Mouse (Mus musculus): ENCODE data around the gene Fgfr4.

Gene Fgfr4

DNA sequence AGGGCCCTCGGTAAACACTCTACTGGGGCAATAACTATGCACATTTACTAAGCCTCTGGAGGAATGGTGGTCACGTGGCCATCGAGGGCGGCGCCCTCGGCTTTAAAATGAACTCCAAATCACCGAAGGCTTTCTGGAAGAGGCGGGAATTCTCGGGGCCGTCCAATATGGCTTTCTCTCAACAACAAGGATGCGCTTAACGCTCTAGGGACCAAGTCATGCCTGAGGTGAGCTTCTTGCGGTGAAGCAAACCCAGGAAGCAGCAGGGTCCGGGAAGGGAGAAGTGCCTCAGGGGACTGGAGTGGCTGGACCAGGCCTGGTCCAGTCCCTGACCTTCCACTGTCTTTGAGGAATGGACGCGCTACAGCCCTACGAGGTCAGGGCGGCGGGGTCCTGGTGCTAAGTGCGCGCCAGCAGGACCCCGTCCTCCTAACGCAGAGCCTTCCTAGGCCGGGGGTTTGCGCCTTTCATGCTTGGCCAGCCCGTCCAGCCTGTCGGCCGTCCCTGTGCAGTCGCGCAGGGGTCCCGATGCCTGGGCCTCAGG is 57.3 kb downstream of the Fgfr4 start, which contains the start of gene Nsd1:
Gene Nsd1 (plus strand): TSS at position 134 of the 544 bp plus-strand sequence.
- DNase-seq (ENCODE audit: extremely low read depth, insufficient read length, low spot score): no peak

DNA sequence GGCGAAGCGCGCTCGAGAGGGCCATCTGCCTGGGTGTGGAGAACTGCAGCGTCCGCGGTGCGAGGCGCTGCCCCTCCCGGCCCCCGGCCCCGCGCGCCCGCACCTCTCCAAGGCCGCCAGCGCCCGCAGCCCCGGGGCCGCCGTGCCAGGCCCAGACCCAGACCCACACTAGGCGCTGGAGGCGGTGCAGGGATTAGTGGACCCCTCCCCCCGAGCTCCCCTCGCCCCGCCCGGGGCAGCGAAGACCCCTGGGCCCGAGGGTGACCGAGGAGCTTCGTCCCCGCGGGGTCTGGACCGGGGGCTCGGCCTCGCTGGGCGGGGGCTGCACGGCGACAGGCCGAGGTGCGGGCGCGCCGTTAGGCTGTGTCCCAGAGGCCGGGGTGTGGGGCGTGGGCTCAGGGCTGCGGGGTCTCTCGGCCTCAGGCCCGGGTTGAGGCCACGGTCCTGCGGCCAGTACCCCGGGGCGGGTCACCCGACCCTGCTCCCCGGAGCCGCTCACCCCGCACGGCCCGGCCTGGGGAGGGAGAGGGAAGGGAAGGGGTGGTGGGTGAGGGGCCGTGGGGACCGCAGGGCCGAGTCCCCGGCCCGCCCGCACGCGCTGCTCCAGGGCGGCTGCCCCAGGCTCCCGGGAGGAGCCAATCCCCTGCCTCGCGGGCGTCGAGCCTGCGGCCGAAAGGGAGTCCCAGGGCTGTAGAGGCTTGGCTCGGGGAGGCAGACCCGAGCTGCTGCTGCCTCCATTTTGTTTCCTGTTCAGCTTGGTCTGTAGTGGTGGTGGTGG is 57.9 kb downstream of the Fgfr4 start:
- DNase-seq (ENCODE audit: extremely low read depth, insufficient read length, low spot score): no peak

DNA sequence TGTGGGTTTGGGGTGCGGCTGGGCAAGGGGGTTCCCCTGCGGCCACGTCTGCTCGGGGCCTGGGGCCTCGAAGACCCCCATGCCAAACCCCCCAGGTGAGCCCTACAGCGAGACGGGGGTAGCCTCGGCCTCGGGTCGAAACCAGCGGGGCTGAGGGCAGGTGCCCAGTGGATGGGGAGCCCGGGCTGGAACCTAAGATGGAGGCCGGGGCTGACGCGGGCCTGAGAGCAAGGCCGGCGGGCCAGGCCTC is 58.5 kb downstream of the Fgfr4 start:
- no peak for DNase-seq (ENCODE audit: extremely low read depth, insufficient read length, low spot score)

DNA sequence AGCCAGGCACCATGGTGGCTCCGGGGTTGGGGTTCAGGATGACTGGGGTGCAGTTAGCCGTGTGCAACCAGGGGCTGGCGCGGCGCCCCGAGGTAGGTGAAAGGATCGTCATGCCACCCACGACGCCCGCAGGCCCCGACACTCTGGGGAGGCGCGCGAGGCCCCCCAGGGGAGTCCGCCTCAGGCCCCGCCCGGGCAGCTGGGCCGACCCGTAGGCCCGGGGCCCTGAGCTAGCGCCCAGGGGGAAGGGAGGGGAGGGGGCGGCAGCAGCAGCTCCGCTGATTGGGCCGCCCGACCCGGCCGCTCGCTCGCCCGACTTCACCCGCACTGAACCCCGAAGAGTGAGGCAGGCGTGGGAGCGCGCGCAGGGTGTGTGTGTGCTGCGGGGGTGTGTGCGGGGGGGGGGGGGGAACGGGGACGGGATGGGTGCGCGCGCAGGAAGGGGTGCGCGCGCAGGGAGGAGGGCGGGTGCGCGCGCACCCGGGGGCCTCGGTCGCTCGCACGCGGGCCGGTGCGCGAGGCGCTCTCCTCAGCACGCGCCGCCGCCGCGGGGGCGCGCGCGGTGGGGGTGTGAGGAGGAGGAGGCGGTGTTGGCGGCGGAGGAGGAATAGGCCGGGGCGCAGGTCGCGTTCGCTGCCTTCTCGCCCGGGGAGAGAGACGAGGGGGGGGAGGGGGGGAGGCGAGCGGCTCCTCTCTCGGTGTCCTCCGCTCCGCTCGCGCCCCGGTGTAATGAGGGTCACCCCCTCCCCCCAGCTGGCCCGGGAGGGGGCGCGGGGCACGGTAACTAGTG is 59.0 kb downstream of the Fgfr4 start:
- DNase-seq (ENCODE audit: extremely low read depth, insufficient read length, low spot score): no peak

DNA sequence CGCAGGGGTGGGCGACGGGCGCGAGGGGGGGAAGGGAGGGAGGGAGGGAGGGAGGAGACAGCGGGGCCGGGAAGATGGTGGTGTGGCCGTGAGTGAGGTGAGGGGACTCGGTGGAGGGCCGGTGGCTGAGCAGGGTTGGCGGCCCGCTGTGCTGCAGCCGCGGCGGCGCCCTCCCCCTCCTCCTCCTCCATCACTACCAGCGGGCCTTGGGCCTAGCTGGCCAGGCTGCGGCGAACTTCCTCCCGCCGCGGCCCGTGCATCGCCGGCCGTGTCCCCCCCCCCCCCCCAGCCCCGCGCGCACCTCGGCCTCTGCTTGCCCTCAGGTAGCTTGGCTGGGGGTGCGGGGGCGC is 59.5 kb downstream of the Fgfr4 start:
- DNase-seq (ENCODE audit: extremely low read depth, insufficient read length, low spot score): no peak

DNA sequence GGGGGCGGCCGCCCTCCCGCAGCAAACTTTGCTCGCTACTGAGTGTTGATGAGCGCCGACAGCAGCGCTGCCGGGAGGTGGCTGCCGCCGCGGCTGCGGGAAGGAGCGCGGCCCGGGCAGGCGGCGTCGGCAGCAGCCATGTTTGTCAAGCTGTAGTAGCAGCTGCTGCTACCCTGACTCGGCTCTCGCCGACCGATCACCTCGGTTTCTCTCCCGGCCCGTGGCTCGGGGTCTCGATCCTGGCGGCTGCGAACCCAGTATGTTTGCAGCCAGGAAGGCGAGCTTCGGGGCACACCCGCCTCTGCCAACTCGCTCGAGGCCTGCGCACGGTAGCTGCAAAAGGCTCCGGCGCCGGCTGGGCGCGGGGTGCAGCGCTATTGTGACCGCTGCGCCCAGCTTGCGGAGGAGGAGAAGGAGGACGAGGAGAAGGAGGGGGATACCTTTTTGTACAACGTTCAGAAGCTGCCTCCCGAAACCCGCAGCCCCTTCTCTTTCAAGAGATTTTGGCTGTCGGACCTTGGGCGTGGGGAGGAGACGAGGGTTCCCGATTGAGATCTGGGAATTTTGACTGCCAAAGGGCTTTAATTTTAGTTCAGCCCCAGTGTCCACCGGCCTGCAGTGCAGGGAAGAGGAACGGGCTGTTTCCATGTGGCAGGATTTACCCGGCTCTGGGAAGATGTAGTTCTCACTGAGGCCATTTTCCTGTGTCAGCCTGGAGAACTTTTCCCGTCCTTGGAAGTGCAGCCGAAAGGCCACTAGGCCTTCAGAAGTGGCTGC is 60.1 kb downstream of the Fgfr4 start:
- DNase-seq (ENCODE audit: extremely low read depth, insufficient read length, low spot score): no peak

DNA sequence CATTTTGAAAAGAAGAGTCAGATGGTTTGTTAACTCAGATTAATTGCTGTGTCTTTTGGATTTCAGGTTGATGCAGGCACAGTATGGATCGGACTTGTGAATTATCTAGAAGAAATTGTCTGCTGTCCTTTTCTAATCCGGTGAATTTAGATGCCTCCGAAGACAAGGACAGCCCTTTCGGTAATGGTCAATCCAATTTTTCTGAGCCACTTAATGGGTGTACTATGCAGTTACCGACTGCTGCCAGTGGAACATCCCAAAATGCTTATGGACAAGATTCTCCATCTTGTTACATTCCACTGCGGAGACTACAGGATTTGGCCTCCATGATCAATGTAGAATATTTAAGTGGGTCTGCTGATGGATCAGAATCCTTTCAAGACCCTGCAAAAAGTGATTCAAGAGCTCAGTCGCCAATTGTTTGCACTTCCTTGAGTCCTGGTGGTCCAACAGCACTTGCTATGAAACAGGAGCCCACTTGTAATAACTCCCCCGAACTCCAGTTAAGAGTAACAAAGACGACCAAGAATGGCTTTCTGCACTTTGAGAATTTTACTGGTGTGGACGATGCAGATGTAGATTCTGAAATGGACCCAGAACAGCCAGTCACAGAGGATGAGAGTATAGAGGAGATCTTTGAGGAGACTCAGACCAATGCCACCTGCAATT is 60.8 kb downstream of the Fgfr4 start:
- DNase-seq (ENCODE audit: extremely low read depth, insufficient read length, low spot score): no peak

Measured in 3134 (cell line).